Mouse (Mus musculus): ENCODE measurements around the gene Lrrc15. TPM values are rescaled to one million over a fixed set of nuclear protein-coding genes. Genes with fewer than 3 reads are reported as not detected.

Gene Lrrc15
- polyA plus RNA-seq, 1 experiment from 2014 or later, result not detected

- ATAC-seq, result no peak
- in situ Hi-C loops (cut with MboI; ENCODE audit: low pct_unique_long_range_greater_than_20kb), result no loop called here
- no peak for DNase-seq (ENCODE audit: low read depth, low spot score)
- no peak for TF ChIP-seq CTCF (IDR thresholded peaks at IDR 0.05)
- ChIA-PET POLR2A (no interaction called here), CTCF (interaction anchor here (1.3 to 1.4 kb wide), 2 partner anchors 25 to 38 kb away, joined by 3 read pairs; no protein-coding TSS in a partner anchor)
- H3K27me3 ChIP-seq, result no peaks in the 10 kb centered on the region
These were observed 7.3 kb downstream of the Lrrc15 start for GRCm38 (mm10) chr16:30275558-30276340.

- no peak for TF ChIP-seq CTCF (IDR thresholded peaks at IDR 0.05)
- no peak for DNase-seq (ENCODE audit: low read depth, low spot score)
- ATAC-seq, result no peak
- in situ Hi-C loops (cut with MboI; ENCODE audit: low pct_unique_long_range_greater_than_20kb), result loop anchor here (25.0 kb wide), 1 partner anchor 789 kb away; no protein-coding TSS in a partner anchor
- H3K27me3 ChIP-seq, result no peaks in the 10 kb centered on the region
- ChIA-PET POLR2A (interaction anchor here (0.5 kb wide), 1 partner anchor 317 kb away, joined by 5 read pairs; no protein-coding TSS in a partner anchor), CTCF (interaction anchor here (2.5 kb wide), 1 partner anchor 10 kb away, joined by 7 read pairs; no protein-coding TSS in a partner anchor)
These were observed 10.0 kb downstream of the Lrrc15 start for GRCm38 (mm10) chr16:30273065-30273464.

DNA sequence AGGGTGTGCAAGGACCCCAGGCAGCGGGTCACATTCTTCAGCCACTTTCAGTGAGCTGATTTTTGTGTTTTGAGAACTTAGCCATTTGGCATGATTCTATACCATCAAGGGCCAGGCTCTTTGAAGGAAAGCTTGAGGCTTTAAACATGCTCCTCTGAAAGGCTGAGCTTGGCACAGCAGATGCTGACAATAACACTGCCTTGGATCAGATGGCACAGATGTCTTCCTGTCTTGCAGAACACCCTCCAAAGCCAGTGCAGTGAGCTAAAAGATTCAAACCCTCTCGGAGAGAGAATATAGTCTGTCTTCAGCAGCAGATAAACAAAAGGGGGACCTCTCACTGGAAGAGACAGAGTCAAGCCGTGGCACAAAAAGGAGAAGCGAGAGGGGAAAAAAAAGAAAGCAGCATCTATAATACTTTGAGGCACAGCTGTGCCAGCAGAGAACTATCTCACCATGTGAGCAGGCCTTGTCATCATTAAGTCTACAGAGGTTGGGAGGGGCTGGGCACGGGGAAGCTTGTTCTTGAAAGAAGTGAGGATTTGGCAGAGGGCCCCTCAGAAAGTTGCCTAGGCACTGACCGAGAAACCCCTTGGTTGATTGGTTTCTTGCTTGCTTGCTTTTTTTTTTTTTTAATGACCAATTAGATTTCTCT lies 11.0 kb downstream of the Lrrc15 start:
- ATAC-seq (no peak), DNase-seq (ENCODE audit: low read depth, low spot score) (no peak)
- CTCF ChIA-PET, result interaction anchor here (0.9 to 2.5 kb wide), 5 partner anchors 9 to 40 kb away, joined by 3 to 7 read pairs (median 4); no protein-coding TSS in a partner anchor
- in situ Hi-C loops (cut with MboI; ENCODE audit: low pct_unique_long_range_greater_than_20kb), result loop anchor here (25.0 kb wide), 1 partner anchor 790 kb away; no protein-coding TSS in a partner anchor
- POLR2A ChIA-PET, result interaction anchor here (0.5 to 1.1 kb wide), 2 partner anchors 254 to 318 kb away, joined by 3 to 5 read pairs; no protein-coding TSS in a partner anchor
- H3K27me3 ChIP-seq, result no peaks in the 10 kb centered on the region
- no peak for TF ChIP-seq CTCF (IDR thresholded peaks at IDR 0.05)

- H3K27me3 ChIP-seq, result no peaks in the 10 kb centered on the region
- no peak for ATAC-seq
- CTCF ChIA-PET, result interaction anchor here (1.2 to 1.4 kb wide), 6 partner anchors 10 to 37 kb away, joined by 3 to 6 read pairs (median 4); no protein-coding TSS in a partner anchor
- no peak for DNase-seq (ENCODE audit: low read depth, low spot score)
- POLR2A ChIA-PET, result interaction anchor here (1.1 kb wide), 1 partner anchor 253 kb away, joined by 3 read pairs; no protein-coding TSS in a partner anchor
- TF ChIP-seq CTCF (IDR thresholded peaks at IDR 0.05), result no peak
- in situ Hi-C loops (cut with MboI; ENCODE audit: low pct_unique_long_range_greater_than_20kb), result loop anchor here (25.0 kb wide), 1 partner anchor 791 kb away; no protein-coding TSS in a partner anchor
These were observed 11.8 kb downstream of the Lrrc15 start for GRCm38 (mm10) chr16:30271223-30271761.

DNA sequence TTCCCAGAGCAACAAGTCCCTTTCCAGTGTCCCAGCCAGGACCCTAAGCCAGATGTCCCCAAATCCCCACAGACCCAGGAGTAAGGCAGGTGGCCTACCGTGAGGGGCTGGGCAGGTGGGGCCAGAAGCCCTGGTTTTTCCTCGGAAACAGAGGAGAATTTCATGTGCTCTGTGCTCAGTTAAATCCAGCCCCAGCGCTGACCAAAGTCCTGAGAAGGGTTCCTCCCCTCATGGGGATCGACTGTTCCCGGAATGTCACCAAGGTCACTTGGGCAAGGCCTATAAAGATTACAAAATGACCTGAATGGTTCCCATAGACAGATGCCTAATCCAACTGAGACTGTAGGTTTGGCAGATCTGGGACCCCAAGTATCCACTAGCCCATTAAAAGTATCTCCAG lies 15.7 kb downstream of the Lrrc15 start, which contains the start of gene Cpn2:
TSS of gene Cpn2 (minus strand) at position 141 of the 400 bp plus-strand sequence.
- POLR2A ChIA-PET, result no interaction called here
- no peak for ATAC-seq

DNA sequence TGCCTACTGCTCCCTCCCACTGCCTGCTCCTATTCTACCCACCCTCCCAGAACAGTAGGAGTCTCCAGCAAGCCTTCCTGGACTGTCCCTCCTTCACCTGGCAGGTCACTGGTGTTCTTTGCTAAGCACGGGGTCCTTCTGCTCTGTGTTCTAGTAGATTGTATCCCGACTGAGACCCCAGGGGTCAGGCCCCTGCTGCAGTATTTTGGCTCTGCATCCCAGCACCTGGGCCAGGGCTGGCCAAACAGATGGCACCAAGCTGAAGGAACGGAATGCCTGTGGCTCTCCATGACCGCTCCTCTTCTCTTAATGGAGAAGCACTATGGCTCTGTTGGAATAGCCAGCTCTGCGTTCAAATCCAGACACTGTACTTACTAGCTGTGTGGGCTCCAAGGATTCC lies 16.5 kb downstream of the Lrrc15 start:
- no peaks in the 10 kb centered on the region for H3K27me3 ChIP-seq
- ATAC-seq, result no peak
- ChIA-PET POLR2A (interaction anchor here (1.3 kb wide), 1 partner anchor 10 kb away, joined by 6 read pairs; no protein-coding TSS in a partner anchor), CTCF (no interaction called here)
- in situ Hi-C loops (cut with MboI; ENCODE audit: low pct_unique_long_range_greater_than_20kb), result loop anchor here (25.0 kb wide), 1 partner anchor 796 kb away; no protein-coding TSS in a partner anchor
- DNase-seq (ENCODE audit: low read depth, low spot score), result no peak
- TF ChIP-seq CTCF (IDR thresholded peaks at IDR 0.05), result no peak

More for the DNA sequence above, 15.7 kb downstream of the Lrrc15 start, which contains the start of gene Cpn2:
- in situ Hi-C loops (cut with MboI; ENCODE audit: low pct_unique_long_range_greater_than_20kb), result loop anchor here (25.0 kb wide), 1 partner anchor 795 kb away; no protein-coding TSS in a partner anchor
- no peak for DNase-seq (ENCODE audit: low read depth, low spot score)
- TF ChIP-seq CTCF (IDR thresholded peaks at IDR 0.05), result no peak
- CTCF ChIA-PET, result no interaction called here
- no peaks in the 10 kb centered on the region for H3K27me3 ChIP-seq

DNA sequence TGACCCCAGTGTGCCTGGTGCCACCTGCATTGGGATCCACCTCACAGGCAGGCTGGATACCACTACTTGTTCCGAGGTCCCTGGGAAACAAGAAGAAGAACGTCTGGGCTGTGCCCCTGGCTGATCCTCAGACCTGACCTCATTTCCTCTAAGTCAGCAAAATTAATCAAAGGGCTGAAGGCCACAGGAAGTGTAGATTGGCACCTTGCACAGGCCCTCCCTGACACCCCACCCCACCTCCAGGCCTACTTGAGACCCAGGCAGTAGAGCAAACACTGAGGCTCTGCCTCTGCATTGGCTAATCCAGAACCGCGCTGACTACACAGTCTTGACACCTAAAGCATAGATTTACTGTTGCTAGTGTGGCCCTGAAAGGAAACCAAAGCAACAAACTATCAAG lies 17.4 kb downstream of the Lrrc15 start:
- no peak for TF ChIP-seq CTCF (IDR thresholded peaks at IDR 0.05)
- POLR2A ChIA-PET, result no interaction called here
- no peak for ATAC-seq
- no peaks in the 10 kb centered on the region for H3K27me3 ChIP-seq
- CTCF ChIA-PET, result no interaction called here
- DNase-seq (ENCODE audit: low read depth, low spot score), result no peak
- in situ Hi-C loops (cut with MboI; ENCODE audit: low pct_unique_long_range_greater_than_20kb), result loop anchor here (25.0 kb wide), 1 partner anchor 797 kb away; no protein-coding TSS in a partner anchor

GRCm38 (mm10) chr16:30263156-30263555 lies 19.9 kb downstream of the Lrrc15 start:
- in situ Hi-C loops (cut with MboI; ENCODE audit: low pct_unique_long_range_greater_than_20kb), result loop anchor here (25.0 kb wide), 1 partner anchor 799 kb away; no protein-coding TSS in a partner anchor
- CTCF ChIA-PET, result interaction anchor here (0.6 to 1.6 kb wide), 6 partner anchors 10 to 268 kb away, joined by 3 to 7 read pairs (median 4); no protein-coding TSS in a partner anchor
- ATAC-seq (no peak), DNase-seq (ENCODE audit: low read depth, low spot score) (no peak)
- no peak for TF ChIP-seq CTCF (IDR thresholded peaks at IDR 0.05)
- H3K27me3 ChIP-seq, result no peaks in the 10 kb centered on the region
- POLR2A ChIA-PET, result no interaction called here

DNA sequence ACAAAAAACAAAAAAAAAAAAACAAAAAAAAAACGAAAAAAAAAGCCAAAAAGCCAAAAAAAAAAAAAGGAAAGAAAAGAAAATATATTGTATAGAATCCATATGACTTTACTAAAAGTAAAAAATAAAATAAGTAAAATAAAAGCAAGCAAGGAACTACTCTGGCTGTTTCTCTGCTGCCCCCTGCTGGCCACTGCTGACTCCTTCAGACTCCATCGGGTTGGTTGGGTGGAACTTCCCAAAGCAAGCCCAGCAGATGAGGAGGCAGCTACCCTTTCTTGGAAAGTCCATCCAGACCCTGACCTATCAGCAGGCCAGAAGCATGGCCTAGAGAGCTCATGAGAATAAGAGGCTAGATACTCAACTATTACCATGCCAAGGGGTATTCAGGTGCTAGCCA lies 20.4 kb downstream of the Lrrc15 start:
- ATAC-seq (no peak), DNase-seq (ENCODE audit: low read depth, low spot score) (no peak)
- CTCF ChIA-PET, result interaction anchor here (0.6 to 1.6 kb wide), 6 partner anchors 10 to 269 kb away, joined by 3 to 7 read pairs (median 4); no protein-coding TSS in a partner anchor
- POLR2A ChIA-PET, result no interaction called here
- no peak for TF ChIP-seq CTCF (IDR thresholded peaks at IDR 0.05)
- H3K27me3 ChIP-seq, result no peaks in the 10 kb centered on the region
- in situ Hi-C loops (cut with MboI; ENCODE audit: low pct_unique_long_range_greater_than_20kb), result loop anchor here (25.0 kb wide), 1 partner anchor 800 kb away; no protein-coding TSS in a partner anchor

- H3K27me3 ChIP-seq, result no peaks in the 10 kb centered on the region
- in situ Hi-C loops (cut with MboI; ENCODE audit: low pct_unique_long_range_greater_than_20kb), result loop anchor here (25.0 kb wide), 1 partner anchor 800 kb away; no protein-coding TSS in a partner anchor
- DNase-seq (ENCODE audit: low read depth, low spot score) (no peak), ATAC-seq (no peak)
- ChIA-PET CTCF (interaction anchor here (1.1 to 1.6 kb wide), 4 partner anchors 9 to 54 kb away, joined by 4 to 7 read pairs (median 6); no protein-coding TSS in a partner anchor), POLR2A (no interaction called here)
- no peak for TF ChIP-seq CTCF (IDR thresholded peaks at IDR 0.05)
These were observed 20.9 kb downstream of the Lrrc15 start for GRCm38 (mm10) chr16:30262157-30262556.

All from Patski (cell line).